ENCODE assay signal across 19 mouse cellular contexts in genomic region chr2:173455216-173455615, GRCm38 (mm10).
DNase-seq lines count a peak whose midpoint lies in the region; ATAC-seq and TF ChIP-seq lines count a peak whose summit lies in the region.
"Had no signal": no experiment of that assay in that cellular context is flagged by ENCODE, and none has a peak within 500 bp of the region (broad histone marks: within the 10 kb centered on the region; RNA-seq: fewer than 3 reads in every experiment).

No protein-coding gene starts in this region.

- no peaks in the 10 kb centered on the region for H3K36me3 ChIP-seq in thymus, adult 2 months (ENCODE audit: control insufficient read depth, insufficient read depth, low read length)
- H3K36me3 ChIP-seq in kidney, embryonic 16.5 days (ENCODE audit: insufficient read depth, low read length), result no peaks in the 10 kb centered on the region
- H3K36me3 ChIP-seq: forebrain, embryonic 12.5 days; heart, embryonic 10.5 days; limb, embryonic 12.5 days; liver, embryonic 13.5 days; lung, embryonic 15.5 days; neural tube, embryonic 12.5 days had no signal

- no peak overlapping the region for H3K4me3 ChIP-seq in thymus, adult 2 months (ENCODE audit: control insufficient read depth, insufficient read depth, low read length)
- H3K4me3 ChIP-seq in kidney, embryonic 16.5 days (ENCODE audit: low read length), result no peak overlapping the region
- H3K4me3 ChIP-seq: forebrain, embryonic 12.5 days; heart, embryonic 10.5 days; limb, embryonic 12.5 days; liver, embryonic 13.5 days; lung, embryonic 15.5 days; neural tube, embryonic 12.5 days had no signal

- no peak overlapping the region for H3K4me2 ChIP-seq in kidney, embryonic 16.5 days (replicated peaks; ENCODE audit: low read depth, low read length)
- H3K4me2 ChIP-seq: forebrain, embryonic 12.5 days; limb, embryonic 12.5 days; liver, embryonic 13.5 days; lung, embryonic 15.5 days; neural tube, embryonic 12.5 days had no signal

- no peak overlapping the region for H3K9ac ChIP-seq in kidney, embryonic 16.5 days (replicated peaks; ENCODE audit: low read length)
- H3K9ac ChIP-seq: forebrain, embryonic 12.5 days; limb, embryonic 12.5 days; liver, embryonic 13.5 days; lung, embryonic 15.5 days; neural tube, embryonic 12.5 days had no signal

- peak overlapping the region; percentile 78 for H3K27ac ChIP-seq in thymus, adult 2 months (ENCODE audit: control insufficient read depth, insufficient read depth, low read length)
- H3K27ac ChIP-seq in kidney, embryonic 16.5 days (ENCODE audit: low read length), result no peak overlapping the region
- H3K27ac ChIP-seq: forebrain, embryonic 12.5 days; heart, embryonic 10.5 days; hindbrain, postnatal 0 days; limb, embryonic 12.5 days; liver, embryonic 13.5 days; lung, embryonic 15.5 days; neural tube, embryonic 12.5 days had no signal

- peaks cover 33% of the 10 kb centered on the region for H3K4me1 ChIP-seq in thymus, adult 2 months (replicated peaks; ENCODE audit: control insufficient read depth, insufficient read depth, low read length)
- H3K4me1 ChIP-seq in kidney, embryonic 16.5 days (ENCODE audit: insufficient read depth, low read length), result peaks cover 4% of the 10 kb centered on the region
- H3K4me1 ChIP-seq: forebrain, embryonic 12.5 days; heart, embryonic 10.5 days; limb, embryonic 12.5 days; liver, embryonic 13.5 days; neural tube, embryonic 12.5 days had no signal

- H3K9me3 ChIP-seq in kidney, embryonic 16.5 days (ENCODE audit: low read length), result peaks cover 10% of the 10 kb centered on the region; the same call in 1 of the 2 replicates
- H3K9me3 ChIP-seq: lung, embryonic 15.5 days had no signal

- peak; percentile 1 for DNase-seq in gastrocnemius, postnatal 10 days
- DNase-seq in gastrocnemius, adult 18-20 months (ENCODE audit: low spot score), result no peak
- peak; percentile 3 for DNase-seq in urinary bladder, adult 2 months (ENCODE audit: low spot score)
- DNase-seq in urinary bladder, postnatal 14 days (ENCODE audit: low spot score), result no peak
- peak; percentile 53 for DNase-seq in thymus, adult 2 months
- DNase-seq in adrenal gland, adult 2 months, result no peak
- no peak for DNase-seq in cerebellum, adult 9-11 months
- DNase-seq: adrenal gland, postnatal 36 days; cerebellum, adult 8-10 months; kidney, adult 9 months; liver, embryonic 13.5 days had no signal

- H3K27me3 ChIP-seq in thymus, adult 2 months (ENCODE audit: control insufficient read depth, insufficient read depth, low read length), result no peaks in the 10 kb centered on the region
- H3K27me3 ChIP-seq in kidney, embryonic 16.5 days (ENCODE audit: insufficient read depth, low read length), result no peaks in the 10 kb centered on the region
- H3K27me3 ChIP-seq: forebrain, embryonic 12.5 days; limb, embryonic 12.5 days; liver, embryonic 13.5 days; lung, embryonic 15.5 days; neural tube, embryonic 12.5 days had no signal

- no peak for TF ChIP-seq POLR2A in thymus, adult 2 months (IDR thresholded peaks at IDR 0.05; ENCODE audit: control insufficient read depth, extremely low read depth, insufficient read depth, low read length, poor library complexity)

- WGBS in thymus, adult 2 months, result 19% methylated on average over 12 of the region's 12 CpGs
- 76% methylated on average over 12 of the region's 12 CpGs for WGBS in kidney, embryonic 16.5 days

- TF ChIP-seq CTCF in thymus, adult 2 months (IDR thresholded peaks at IDR 0.05; ENCODE audit: borderline replicate concordance, control insufficient read depth, extremely low read depth, insufficient read depth, low read length, poor library complexity), result no peak

- no peak for ATAC-seq in kidney, embryonic 16.5 days (ENCODE audit: low FRiP score, low TSS enrichment)
- ATAC-seq: hindbrain, postnatal 0 days; midbrain, embryonic 16.5 days had no signal

Comparison
In these comparisons a context has a peak if more than half of its experiments do, and no peak if none do; other contexts are left out.
1. DNase-seq: peak in gastrocnemius, postnatal 10 days (single experiment), urinary bladder, adult 2 months (single experiment) and thymus, adult 2 months (single experiment); none in gastrocnemius, adult 18-20 months (single experiment), urinary bladder, postnatal 14 days (single experiment), adrenal gland, adult 2 months (single experiment) and cerebellum, adult 9-11 months (single experiment).